8 mouse cellular contexts compared by ENCODE assay signal in the genomic region with DNA sequence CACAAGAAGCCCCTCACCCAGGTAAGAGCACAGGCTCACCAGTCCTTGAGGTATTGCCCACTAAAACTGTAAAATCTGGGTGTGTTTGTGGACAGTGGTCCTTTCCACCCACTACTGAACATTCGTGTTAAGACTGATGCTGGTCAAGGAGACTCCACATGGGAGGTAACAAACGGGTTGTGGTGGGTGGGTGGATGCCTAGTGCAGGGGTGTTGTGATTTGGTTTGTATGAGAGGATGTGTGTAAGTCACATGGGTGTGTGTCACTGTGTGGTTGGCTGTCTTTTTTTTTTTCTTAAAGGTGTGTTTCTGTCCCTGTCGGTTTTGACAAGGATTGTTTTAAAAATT. TPM values are rescaled to one million over a fixed set of nuclear protein-coding genes. Genes with fewer than 3 reads are reported as not detected.
DNase-seq lines count a peak whose midpoint lies in the region; ATAC-seq and TF ChIP-seq lines count a peak whose summit lies in the region.

No protein-coding gene starts in this region.

- peak overlapping the region; percentile 100 for H3K4me3 ChIP-seq in cerebellum, adult 2 months (replicated peaks; ENCODE audit: insufficient read depth, low read depth, low read length)
- H3K4me3 ChIP-seq in intestine, embryonic 16.5 days (ENCODE audit: low read length) = peak overlapping the region; percentile 74
- peak overlapping the region; percentile 72 for H3K4me3 ChIP-seq in neural tube, embryonic 12.5 days

- peak; percentile 4; the same call in 1 of the 2 replicates for ATAC-seq in common myeloid progenitor, adult 5-6 weeks (replicated peaks; ENCODE audit: low read depth, poor library complexity, severe bottlenecking)
- no peak for ATAC-seq in intestine, embryonic 16.5 days
- ATAC-seq in neural tube, embryonic 12.5 days (ENCODE audit: low FRiP score, low read depth) = no peak

- 0% methylated on average over 3 of the region's 3 CpGs for WGBS in cerebellum, adult 2 months
- WGBS in intestine, embryonic 16.5 days = 9% methylated on average over 3 of the region's 3 CpGs
- 5% methylated on average over 3 of the region's 3 CpGs for WGBS in neural tube, embryonic 12.5 days

- TF ChIP-seq POLR2A in cerebellum, adult 2 months (IDR thresholded peaks at IDR 0.05; ENCODE audit: borderline replicate concordance, insufficient read depth, low read length) = no peak

- no peaks in the 10 kb centered on the region for H3K27me3 ChIP-seq in cerebellum, adult 2 months (ENCODE audit: control insufficient read depth, insufficient read depth, low read length)
- H3K27me3 ChIP-seq in intestine, embryonic 16.5 days (replicated peaks; ENCODE audit: control insufficient read depth, insufficient read depth, low read length) = no peaks in the 10 kb centered on the region
- no peaks in the 10 kb centered on the region for H3K27me3 ChIP-seq in neural tube, embryonic 12.5 days (replicated peaks)

- peak overlapping the region; percentile 100 for H3K27ac ChIP-seq in cerebellum, adult 2 months (ENCODE audit: insufficient read depth, low read length)
- peak overlapping the region; percentile 88 for H3K27ac ChIP-seq in intestine, embryonic 16.5 days (ENCODE audit: low read length)
- H3K27ac ChIP-seq in neural tube, embryonic 12.5 days = peak overlapping the region; percentile 85

- H3K4me2 ChIP-seq in intestine, embryonic 16.5 days (ENCODE audit: low read depth, low read length) = peak overlapping the region; percentile 80
- peak overlapping the region; percentile 77 for H3K4me2 ChIP-seq in neural tube, embryonic 12.5 days (replicated peaks)

- DNase-seq in cerebellum, adult 2 months = peak in 1 of 2 experiments; percentile 56
- no peak for DNase-seq in cerebellum, adult 11 months
- DNase-seq in 3T3-L1 (ENCODE audit: low read depth, low spot score) = peak; percentile 63
- no peak for DNase-seq in adrenal gland, postnatal 25 days
- no peak for DNase-seq in urinary bladder, adult 2 months (ENCODE audit: low spot score)

- 0 out of 2 replicates have a peak, but pooled peaks cover 2% of the 10 kb centered on the region for H3K36me3 ChIP-seq in intestine, embryonic 16.5 days (ENCODE audit: control insufficient read depth, insufficient read depth, low read length)
- H3K36me3 ChIP-seq in neural tube, embryonic 12.5 days = no peaks in the 10 kb centered on the region; the same call in 1 of the 2 replicates

- no peaks in the 10 kb centered on the region for H3K9me3 ChIP-seq in intestine, embryonic 16.5 days (ENCODE audit: control insufficient read depth, low read length)
- no peaks in the 10 kb centered on the region for H3K9me3 ChIP-seq in neural tube, embryonic 12.5 days

- no peak for TF ChIP-seq CTCF in cerebellum, adult 2 months (IDR thresholded peaks at IDR 0.05; ENCODE audit: borderline replicate concordance, insufficient read depth, low read depth, low read length)

- H3K9ac ChIP-seq in intestine, embryonic 16.5 days (ENCODE audit: low read depth, low read length) = peak overlapping the region; percentile 87
- peak overlapping the region; percentile 85 for H3K9ac ChIP-seq in neural tube, embryonic 12.5 days

- peaks cover 31% of the 10 kb centered on the region for H3K4me1 ChIP-seq in cerebellum, adult 2 months (ENCODE audit: control insufficient read depth, insufficient read depth, low read length)
- H3K4me1 ChIP-seq in intestine, embryonic 16.5 days (ENCODE audit: control insufficient read depth, insufficient read depth, low read length) = peaks cover 53% of the 10 kb centered on the region
- peaks cover 67% of the 10 kb centered on the region for H3K4me1 ChIP-seq in neural tube, embryonic 12.5 days

RNA-seq across cellular contexts. Expression of gene Pea15a, which starts 0.9 kb away (rescaled TPM):
- polyA plus RNA-seq in cerebellum, adult 2 months (2012; rRNA removed) = 562 and 572 TPM in 2 replicates
- 5.8 and 10.1 TPM in 2 replicates for total RNA-seq in common myeloid progenitor, adult 5-6 weeks (2017)
- polyA plus RNA-seq in intestine, embryonic 16.5 days (2015; fragmentation: Nextera tagmentation; extraction: Ambion mirVana) = 80.2 and 81.3 TPM in 2 replicates
- 293 and 305 TPM in 2 replicates for polyA plus RNA-seq in neural tube, embryonic 12.5 days (2016; fragmentation: Nextera tagmentation; extraction: Ambion mirVana)
- 48.3 and 52.1 TPM in 2 replicates for total RNA-seq in adrenal gland, postnatal 25 days (2021)
- 165 and 166 TPM in 2 replicates for polyA plus RNA-seq in urinary bladder, adult 2 months (2012; rRNA removed)

RNA-seq across cellular contexts. Expression of gene Casq1, which starts 14.0 kb away (rescaled TPM):
- polyA plus RNA-seq in cerebellum, adult 2 months (2012; rRNA removed) = 3.8 and 3.9 TPM in 2 replicates
- 0.23 TPM in 1 of 2 replicates, not detected in the other for total RNA-seq in common myeloid progenitor, adult 5-6 weeks (2017)
- polyA plus RNA-seq in intestine, embryonic 16.5 days (2015; fragmentation: Nextera tagmentation; extraction: Ambion mirVana) = 24.1 and 24.6 TPM in 2 replicates
- polyA plus RNA-seq in neural tube, embryonic 12.5 days (2016; fragmentation: Nextera tagmentation; extraction: Ambion mirVana) = 2.1 TPM in 2 replicates
- total RNA-seq in adrenal gland, postnatal 25 days (2021) = 1.00 TPM in 1 of 2 replicates, not detected in the other
- polyA plus RNA-seq in urinary bladder, adult 2 months (2012; rRNA removed) = 3.2 and 3.3 TPM in 2 replicates

RNA-seq across cellular contexts. Expression of gene Atp1a4, which starts 52.5 kb away (rescaled TPM):
- 0.03 TPM in 1 of 2 replicates, not detected in the other for polyA plus RNA-seq in cerebellum, adult 2 months (2012; rRNA removed)
- total RNA-seq in common myeloid progenitor, adult 5-6 weeks (2017) = not detected in 2 replicates
- polyA plus RNA-seq in intestine, embryonic 16.5 days (2015; fragmentation: Nextera tagmentation; extraction: Ambion mirVana) = not detected in 2 replicates
- polyA plus RNA-seq in neural tube, embryonic 12.5 days (2016; fragmentation: Nextera tagmentation; extraction: Ambion mirVana) = not detected in 2 replicates
- 0.88 and 2.3 TPM in 2 replicates for total RNA-seq in adrenal gland, postnatal 25 days (2021)
- not detected in 2 replicates for polyA plus RNA-seq in urinary bladder, adult 2 months (2012; rRNA removed)

RNA-seq across cellular contexts. Expression of gene Igsf8, which starts 55.7 kb away (rescaled TPM):
- 254 and 269 TPM in 2 replicates for polyA plus RNA-seq in cerebellum, adult 2 months (2012; rRNA removed)
- total RNA-seq in common myeloid progenitor, adult 5-6 weeks (2017) = 18.2 and 20.0 TPM in 2 replicates
- polyA plus RNA-seq in intestine, embryonic 16.5 days (2015; fragmentation: Nextera tagmentation; extraction: Ambion mirVana) = 43.1 and 45.2 TPM in 2 replicates
- 165 and 171 TPM in 2 replicates for polyA plus RNA-seq in neural tube, embryonic 12.5 days (2016; fragmentation: Nextera tagmentation; extraction: Ambion mirVana)
- 33.7 and 48.7 TPM in 2 replicates for total RNA-seq in adrenal gland, postnatal 25 days (2021)
- 54.7 and 60.0 TPM in 2 replicates for polyA plus RNA-seq in urinary bladder, adult 2 months (2012; rRNA removed)

RNA-seq across cellular contexts. Expression of gene Dcaf8, which starts 57.8 kb away (rescaled TPM):
- polyA plus RNA-seq in cerebellum, adult 2 months (2012; rRNA removed) = 118 and 121 TPM in 2 replicates
- 157 and 167 TPM in 2 replicates for total RNA-seq in common myeloid progenitor, adult 5-6 weeks (2017)
- 93.2 and 102 TPM in 2 replicates for polyA plus RNA-seq in intestine, embryonic 16.5 days (2015; fragmentation: Nextera tagmentation; extraction: Ambion mirVana)
- 127 and 128 TPM in 2 replicates for polyA plus RNA-seq in neural tube, embryonic 12.5 days (2016; fragmentation: Nextera tagmentation; extraction: Ambion mirVana)
- 130 and 169 TPM in 2 replicates for total RNA-seq in adrenal gland, postnatal 25 days (2021)
- polyA plus RNA-seq in urinary bladder, adult 2 months (2012; rRNA removed) = 115 and 118 TPM in 2 replicates
